Mouse (Mus musculus) midbrain, postnatal 0 days (tissue): ENCODE measurements around the gene Ccr2. TPM values are rescaled to one million over a fixed set of nuclear protein-coding genes. Genes with fewer than 3 reads are reported as not detected.
"Not testable (repeated sequence)": the region's sequence is repeated elsewhere in the genome, so short reads cannot be mapped to it uniquely, and the experiment has no call there.

Source experiments
- ATAC-seq: fragments of 200-750 bp; cut with Nextera tagmentation; 2 replicates; pipeline ENCODE4 v1.8.0; 2017; ENCODE audit warnings: moderate number of reproducible peaks, mild to moderate bottlenecking, moderate TSS enrichment, moderate library complexity; ENCODE audit not compliant: low FRiP score
- DNase-seq: peaks from one replicate; pipeline ENCODE4 v3.0.0-alpha.2; 2015; ENCODE audit warnings: low spot score
- H3K27ac ChIP-seq: fragments of 300-500 bp; sonication (generic); 2 replicates; pipeline ENCODE4 v1.5.1; 2014; ENCODE audit warnings: low read depth, mild to moderate bottlenecking, low read length, mixed read lengths
- H3K27me3 ChIP-seq: fragments of 300-500 bp; sonication (generic); 2 replicates; pipeline ENCODE4 v1.6.1; 2014; ENCODE audit warnings: low read length, control low read depth, mixed read lengths; ENCODE audit not compliant: insufficient read depth
- H3K36me3 ChIP-seq: fragments of 300-500 bp; sonication (generic); 2 replicates; pipeline ENCODE4 v1.6.1; 2014; ENCODE audit warnings: low read length, control low read depth, mixed read lengths; ENCODE audit not compliant: insufficient read depth
- H3K4me1 ChIP-seq: fragments of 300-500 bp; sonication (generic); 2 replicates; pipeline ENCODE4 v1.6.1; 2014; ENCODE audit warnings: mild to moderate bottlenecking, control low read depth, antibody characterized with exemption, low read length, mixed read lengths; ENCODE audit not compliant: insufficient read depth
- H3K4me2 ChIP-seq: fragments of 300-500 bp; sonication (generic); 2 replicates; pipeline ENCODE4 v1.6.1; 2014; ENCODE audit warnings: low read depth, mild to moderate bottlenecking, low read length, mixed read lengths; ENCODE audit not compliant: poor library complexity, severe bottlenecking
- H3K4me3 ChIP-seq: fragments of 300-500 bp; sonication (generic); 2 replicates; pipeline ENCODE4 v1.5.1; 2014; ENCODE audit warnings: low read depth, mild to moderate bottlenecking, low read length, moderate library complexity
- H3K9ac ChIP-seq: fragments of 300-500 bp; sonication (generic); replicated peaks from 2 replicates; pipeline ENCODE4 v1.6.1; 2014; ENCODE audit warnings: mild to moderate bottlenecking, low read length, moderate library complexity, mixed read lengths; ENCODE audit not compliant: poor library complexity, severe bottlenecking
- H3K9me3 ChIP-seq: fragments of 300-500 bp; sonication (generic); 2 replicates; pipeline ENCODE4 v1.6.1; 2016; ENCODE audit warnings: low read length, control low read depth
- CTCF ChIP-seq: IDR thresholded peaks from 2 replicates; pipeline ENCODE4 v1.5.1; 2016; ENCODE audit warnings: antibody characterized with exemption, mild to moderate bottlenecking
- WGBS: fragments of 180-500 bp; shearing (Covaris S2); extraction: QIAGEN DNeasy Blood & Tissue Kit; methylation state at CpG from one replicate; pipeline ENCODE4 v1.1.7; 2014; 5-methylcytosine and 5-hydroxymethylcytosine counted together
- polyA plus RNA-seq: library from polyadenylated mRNA; unstranded; fragments of >200 nt; fragmentation: Nextera tagmentation; extraction: Ambion mirVana; gene quantifications from 2 replicates; pipeline ENCODE4 v1.2.1, GENCODE M21; 2015
- total RNA-seq: library from RNA; depleted of rRNA; stranded (reverse); fragments of >200 nt; gene quantifications from 2 replicates; pipeline ENCODE4 v1.2.3, GENCODE M21; 2014

Ccr2 gene
- total and polyA plus RNA-seq, 2 experiments from 2014 or later, result 0.04 to 0.05 TPM

DNA sequence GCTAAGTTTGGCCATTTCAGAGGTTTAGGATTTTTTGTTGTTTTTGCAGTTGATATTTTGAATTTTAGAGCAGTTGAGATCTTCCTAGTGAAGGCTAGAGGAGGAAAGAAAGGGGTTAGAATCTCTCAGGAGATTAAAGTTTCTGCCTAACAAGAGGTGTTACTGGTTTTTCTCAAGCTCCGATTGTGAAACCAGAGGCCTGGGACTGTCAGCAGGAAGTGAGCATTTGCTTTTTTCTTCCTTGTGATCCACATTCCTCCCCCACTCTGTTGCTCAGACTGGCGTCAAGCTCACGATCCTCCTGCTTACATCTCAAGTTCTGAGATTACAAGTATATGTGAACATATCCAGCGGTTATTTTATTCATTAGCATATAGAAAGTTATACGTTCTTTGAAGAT, 24.6 kb downstream of the Ccr2 start:
- Histone ChIP-seq H3K27me3 (no peaks in the 10 kb centered on the region), H3K27ac (no peak overlapping the region), H3K36me3 (no peaks in the 10 kb centered on the region), H3K4me1 (no peaks in the 10 kb centered on the region), H3K4me3 (no peak overlapping the region), H3K4me2 (no peak overlapping the region), H3K9ac (no peak overlapping the region), H3K9me3 (no peaks in the 10 kb centered on the region)
- TF ChIP-seq CTCF, result no peak
- ATAC-seq, result no peak
- DNase-seq, result no peak
- 55% methylated on average over 5 of the region's 5 CpGs for WGBS

DNA sequence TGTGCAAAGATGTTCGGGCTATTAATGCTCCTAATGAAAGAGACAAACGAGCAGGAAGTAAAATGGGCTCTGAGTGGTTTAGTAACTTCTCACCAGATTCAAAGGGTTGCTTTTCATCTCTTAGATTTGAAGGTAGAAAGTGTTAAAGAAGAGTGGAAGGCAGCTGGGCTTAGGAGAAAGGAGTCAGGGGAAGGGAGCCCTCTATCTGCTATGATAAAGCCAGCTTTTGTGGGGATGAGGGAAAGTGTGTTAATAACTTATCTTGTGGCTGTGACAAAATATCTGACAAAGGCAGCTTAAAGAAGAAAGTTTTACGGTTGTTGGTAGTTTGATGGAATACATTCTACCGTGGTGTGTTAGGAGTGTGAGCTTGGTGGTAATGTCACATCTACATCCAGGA, 25.7 kb downstream of the Ccr2 start:
- no peaks in the 10 kb centered on the region for H3K4me1 ChIP-seq
- no peak overlapping the region for H3K9ac ChIP-seq
- H3K27me3 ChIP-seq, result no peaks in the 10 kb centered on the region
- H3K36me3 ChIP-seq, result no peaks in the 10 kb centered on the region
- ATAC-seq, result no peak
- H3K9me3 ChIP-seq, result no peaks in the 10 kb centered on the region
- H3K27ac ChIP-seq, result no peak overlapping the region
- no peak for DNase-seq
- peak; percentile 19 for TF ChIP-seq CTCF
- no peak overlapping the region for H3K4me3 ChIP-seq
- H3K4me2 ChIP-seq, result no peak overlapping the region
- WGBS, result 67% methylated on average over 4 of the region's 4 CpGs

DNA sequence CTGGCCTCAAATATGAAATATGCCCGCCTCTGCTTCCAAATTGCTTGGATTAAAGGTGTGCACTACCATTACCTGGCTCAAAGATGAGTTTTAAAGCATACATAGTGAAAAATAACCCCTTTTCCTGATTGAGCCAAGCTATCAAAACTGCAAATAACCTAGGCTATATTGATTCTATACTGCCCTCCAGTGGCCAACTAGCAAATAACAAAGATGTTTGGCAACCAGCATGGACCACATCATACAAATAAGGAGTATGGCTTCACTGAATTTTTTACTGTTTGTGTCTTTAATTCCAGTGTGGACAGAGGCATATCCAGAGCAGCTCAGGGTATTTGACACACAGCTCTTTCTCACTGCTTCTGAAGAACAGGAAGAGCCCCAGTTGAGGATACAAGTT, 26.6 kb downstream of the Ccr2 start:
- no peaks in the 10 kb centered on the region for H3K36me3 ChIP-seq
- H3K4me3 ChIP-seq, result no peak overlapping the region
- H3K4me1 ChIP-seq, result no peaks in the 10 kb centered on the region
- no peak overlapping the region for H3K9ac ChIP-seq
- DNase-seq (peak; percentile 77), ATAC-seq (no peak)
- peak; percentile 86 for TF ChIP-seq CTCF
- H3K27me3 ChIP-seq, result no peaks in the 10 kb centered on the region
- H3K9me3 ChIP-seq, result no peaks in the 10 kb centered on the region
- 5% methylated on average over 1 of the region's 1 CpGs for WGBS
- no peak overlapping the region for H3K27ac ChIP-seq
- H3K4me2 ChIP-seq, result no peak overlapping the region

- H3K4me3 ChIP-seq, H3K27ac ChIP-seq, ATAC-seq, H3K4me2 ChIP-seq, DNase-seq, H3K27me3 ChIP-seq, H3K36me3 ChIP-seq, H3K4me1 ChIP-seq, H3K9ac ChIP-seq, H3K9me3 ChIP-seq: not testable (repeated sequence)
- 76% methylated on average over 2 of the region's 2 CpGs for WGBS
Measured at GRCm38 (mm10) chr9:124132899-124133298, 31.1 kb downstream of the Ccr2 start.

GRCm38 (mm10) chr9:124134919-124135318, 33.2 kb downstream of the Ccr2 start:
- H3K27ac ChIP-seq, H3K27me3 ChIP-seq, ATAC-seq, H3K4me3 ChIP-seq, H3K4me2 ChIP-seq, H3K9ac ChIP-seq, DNase-seq, H3K36me3 ChIP-seq, H3K9me3 ChIP-seq, H3K4me1 ChIP-seq: not testable (repeated sequence)
- 89% methylated on average over 1 of the region's 1 CpGs for WGBS

GRCm38 (mm10) chr9:124137619-124138018, 35.9 kb downstream of the Ccr2 start:
- 80% methylated on average over 11 of the region's 11 CpGs for WGBS
- H3K4me1 ChIP-seq, result no peaks in the 10 kb centered on the region
- no peak for TF ChIP-seq CTCF
- no peak overlapping the region for H3K4me2 ChIP-seq
- H3K27me3 ChIP-seq, result no peaks in the 10 kb centered on the region
- no peak overlapping the region for H3K9ac ChIP-seq
- no peaks in the 10 kb centered on the region for H3K36me3 ChIP-seq
- H3K4me3 ChIP-seq, result no peak overlapping the region
- DNase-seq, result no peak
- no peak for ATAC-seq
- no peaks in the 10 kb centered on the region for H3K9me3 ChIP-seq
- no peak overlapping the region for H3K27ac ChIP-seq
